Comparison of ENCODE assay signal across 8 mouse cellular contexts in genomic region chr13:45964853-45965593, GRCm38 (mm10). TPM values are rescaled to one million over a fixed set of nuclear protein-coding genes. Genes with fewer than 3 reads are reported as not detected.
A peak's percentile ranks its signal among the peaks of the same experiment; 100 is the strongest.
DNase-seq lines count a peak whose midpoint lies in the region; ATAC-seq and TF ChIP-seq lines count a peak whose summit lies in the region.

TSS of gene Atxn1 (minus strand) at chr13:45965008.

- H3K27me3 ChIP-seq in E14TG2a.4 (ENCODE audit: insufficient read depth, low read length): peaks cover 62% of the 10 kb centered on the region
- peaks cover 14% of the 10 kb centered on the region for H3K27me3 ChIP-seq in forebrain, embryonic 12.5 days
- no peaks in the 10 kb centered on the region for H3K27me3 ChIP-seq in heart, embryonic 16.5 days (ENCODE audit: control insufficient read depth, insufficient read depth, low read length)
- no peaks in the 10 kb centered on the region for H3K27me3 ChIP-seq in lung, embryonic 14.5 days (ENCODE audit: insufficient read depth, low read length)

- H3K4me2 ChIP-seq in forebrain, embryonic 12.5 days: peak within 1 kb of the TSS; percentile 89
- H3K4me2 ChIP-seq in heart, embryonic 16.5 days (ENCODE audit: low read depth, low read length): peak within 1 kb of the TSS; percentile 90
- peak within 1 kb of the TSS; percentile 80 for H3K4me2 ChIP-seq in lung, embryonic 14.5 days

- peak within 1 kb of the TSS; percentile 95 for H3K27ac ChIP-seq in forebrain, embryonic 12.5 days
- peak within 1 kb of the TSS; percentile 90 for H3K27ac ChIP-seq in heart, embryonic 16.5 days (ENCODE audit: low read length)
- peak within 1 kb of the TSS; percentile 96 for H3K27ac ChIP-seq in lung, embryonic 14.5 days (ENCODE audit: low read depth)
- H3K27ac ChIP-seq in olfactory bulb, adult 2 months (ENCODE audit: insufficient read depth, low read depth, low read length): peak within 1 kb of the TSS; percentile 91

- H3K4me3 ChIP-seq in E14TG2a.4 (replicated peaks; ENCODE audit: low read length): peak within 1 kb of the TSS; percentile 87
- peak within 1 kb of the TSS; percentile 80 for H3K4me3 ChIP-seq in forebrain, embryonic 12.5 days (replicated peaks)
- H3K4me3 ChIP-seq in heart, embryonic 16.5 days (ENCODE audit: low read length): peak within 1 kb of the TSS; percentile 79
- H3K4me3 ChIP-seq in lung, embryonic 14.5 days (ENCODE audit: low read depth, low read length): peak within 1 kb of the TSS; percentile 87
- peak within 1 kb of the TSS; percentile 79 for H3K4me3 ChIP-seq in olfactory bulb, adult 2 months (ENCODE audit: insufficient read depth, low read depth, low read length)

- no peaks in the 10 kb centered on the region for H3K9me3 ChIP-seq in E14TG2a.4 (ENCODE audit: low read length)
- no peaks in the 10 kb centered on the region for H3K9me3 ChIP-seq in forebrain, embryonic 12.5 days
- H3K9me3 ChIP-seq in heart, embryonic 16.5 days (replicated peaks; ENCODE audit: control insufficient read depth, low read length): no peaks in the 10 kb centered on the region
- no peaks in the 10 kb centered on the region for H3K9me3 ChIP-seq in lung, embryonic 14.5 days (ENCODE audit: low read depth, low read length)

- peaks cover 22% of the 10 kb centered on the region for H3K4me1 ChIP-seq in E14TG2a.4 (replicated peaks; ENCODE audit: low read depth, low read length)
- peaks cover 46% of the 10 kb centered on the region for H3K4me1 ChIP-seq in forebrain, embryonic 12.5 days
- H3K4me1 ChIP-seq in heart, embryonic 16.5 days (ENCODE audit: control insufficient read depth, insufficient read depth, low read length): peaks cover 38% of the 10 kb centered on the region
- 0 out of 2 replicates have a peak, but pooled peaks cover 5% of the 10 kb centered on the region for H3K4me1 ChIP-seq in lung, embryonic 14.5 days (ENCODE audit: insufficient read depth)
- peaks cover 7% of the 10 kb centered on the region; the same call in 1 of the 2 replicates for H3K4me1 ChIP-seq in olfactory bulb, adult 2 months (ENCODE audit: control insufficient read depth, insufficient read depth, low read length)

- DNase-seq in c-Kit-positive CD71-positive TER-119-negative erythroid progenitor cells, embryonic 14.5 days (ENCODE audit: low read depth): peak; percentile 60
- DNase-seq in kidney, postnatal 36 days: peak; percentile 88
- DNase-seq in lung, embryonic 14.5 days: peak; percentile 93
- peak; percentile 45 to 52 for DNase-seq in thymus, adult 18-20 months

- ATAC-seq in forebrain, embryonic 12.5 days (ENCODE audit: low FRiP score): peak; percentile 71
- ATAC-seq in heart, embryonic 16.5 days (replicated peaks; ENCODE audit: extremely low read depth, insufficient read depth, low FRiP score): peak; percentile 82
- ATAC-seq in lung, embryonic 14.5 days (ENCODE audit: insufficient read depth): peak; percentile 78

- peak within 1 kb of the TSS; percentile 79 for H3K9ac ChIP-seq in forebrain, embryonic 12.5 days
- peak within 1 kb of the TSS; percentile 89 for H3K9ac ChIP-seq in heart, embryonic 16.5 days (ENCODE audit: low read length)
- H3K9ac ChIP-seq in lung, embryonic 14.5 days: peak within 1 kb of the TSS; percentile 89

- no peaks in the 10 kb centered on the region for H3K36me3 ChIP-seq in E14TG2a.4 (ENCODE audit: insufficient read depth, low read length)
- H3K36me3 ChIP-seq in forebrain, embryonic 12.5 days (replicated peaks): no peaks in the 10 kb centered on the region
- no peaks in the 10 kb centered on the region for H3K36me3 ChIP-seq in heart, embryonic 16.5 days (ENCODE audit: control insufficient read depth, insufficient read depth)
- no peaks in the 10 kb centered on the region for H3K36me3 ChIP-seq in lung, embryonic 14.5 days (ENCODE audit: insufficient read depth)

- TF ChIP-seq POLR2A in olfactory bulb, adult 2 months (IDR thresholded peaks at IDR 0.05; ENCODE audit: insufficient read depth, low read depth, low read length): peak; percentile 6; the same call in 1 of the 2 replicates

- TF ChIP-seq CTCF in E14TG2a.4 (conservative IDR thresholded peaks at IDR 0.05; ENCODE audit: low read length): no peak
- no peak for TF ChIP-seq CTCF in lung, embryonic 14.5 days (IDR thresholded peaks at IDR 0.05; ENCODE audit: low read depth)
- no peak for TF ChIP-seq CTCF in olfactory bulb, adult 2 months (IDR thresholded peaks at IDR 0.05; ENCODE audit: insufficient read depth, low read depth, low read length)

- under 1% methylated on average over 42 of the region's 53 CpGs for WGBS in forebrain, embryonic 12.5 days
- WGBS in heart, embryonic 16.5 days: under 1% methylated on average over 52 of the region's 53 CpGs
- under 1% methylated on average over 48 of the region's 53 CpGs for WGBS in lung, embryonic 14.5 days
- under 1% methylated on average over 47 of the region's 53 CpGs for WGBS in olfactory bulb, adult 2 months

RNA-seq across cellular contexts. Expression of gene Atxn1, which starts in this region (rescaled TPM):
- polyA plus RNA-seq in forebrain, embryonic 12.5 days (2016; fragmentation: Nextera tagmentation; extraction: Ambion mirVana): 3.7 and 4.0 TPM in 2 replicates
- 7.2 and 7.7 TPM in 2 replicates for polyA plus RNA-seq in heart, embryonic 16.5 days (2015; fragmentation: Nextera tagmentation; extraction: Ambion mirVana)
- 3.9 and 6.4 TPM in 2 replicates for polyA plus RNA-seq in lung, embryonic 14.5 days (2014; fragmentation: Nextera tagmentation; extraction: Ambion mirVana)
- polyA plus RNA-seq in olfactory bulb, adult 2 months (2012; ENCODE audit: insufficient read depth, insufficient read length, low replicate concordance, missing spikeins): 71.9 TPM in 1 of 2 replicates, not detected in the other

Comparison
In these comparisons a context has a peak if more than half of its experiments do, and no peak if none do; other contexts are left out.
1. Peak in every context shown above with its lines: DNase-seq, ATAC-seq, H3K4me3 ChIP-seq and H3K27ac ChIP-seq.